Mouse (Mus musculus) heart, embryonic 14.5 days (tissue): Measurements from ENCODE around the gene Ugt1a6a. TPM values are rescaled to one million over a fixed set of nuclear protein-coding genes. Genes with fewer than 3 reads are reported as not detected.

Experiments
- ATAC-seq: fragments of 200-750 bp; cut with Nextera tagmentation; 2 replicates; pipeline ENCODE4 v1.8.0; 2017; ENCODE audit warnings: low read depth, moderate TSS enrichment; ENCODE audit not compliant: insufficient number of reproducible peaks, insufficient read depth, low FRiP score
- H3K27ac ChIP-seq, 2 experiments: fragments of 200-500 bp in 1 of 2; fragments of 300-500 bp in 1 of 2; sonication (generic) in 1 of 2; replicated peaks in 1 of 2; 2 replicates each; pipeline ENCODE4 v1.5.1; 2012 to 2014; ENCODE audit warnings: low read depth in 2 of 2, low read length in 2 of 2, control low read depth in 1 of 2, mild to moderate bottlenecking in 1 of 2, mixed read lengths in 1 of 2; ENCODE audit not compliant: control insufficient read depth in 1 of 2, insufficient read depth in 1 of 2
- H3K27me3 ChIP-seq: fragments of 300-500 bp; sonication (generic); 2 replicates; pipeline ENCODE4 v1.6.1; 2014; ENCODE audit warnings: mild to moderate bottlenecking, low read length, control low read depth; ENCODE audit not compliant: control insufficient read depth, insufficient read depth
- H3K36me3 ChIP-seq: fragments of 300-500 bp; sonication (generic); 2 replicates; pipeline ENCODE4 v1.6.1; 2014; ENCODE audit warnings: mild to moderate bottlenecking, control low read depth, low read length, mixed read lengths; ENCODE audit not compliant: control insufficient read depth, insufficient read depth
- H3K4me1 ChIP-seq, 2 experiments: fragments of 200-500 bp in 1 of 2; fragments of 300-500 bp in 1 of 2; sonication (generic) in 1 of 2; 2 replicates each; pipeline ENCODE4 v1.6.1; 2012 to 2014; ENCODE audit warnings: low read length in 2 of 2, control low read depth in 1 of 2, mixed read lengths in 1 of 2; ENCODE audit not compliant: control insufficient read depth in 2 of 2, insufficient read depth in 2 of 2
- H3K4me2 ChIP-seq: fragments of 300-500 bp; sonication (generic); 2 replicates; pipeline ENCODE4 v1.6.1; 2014; ENCODE audit warnings: mild to moderate bottlenecking, low read length
- H3K4me3 ChIP-seq, 2 experiments: fragments of 200-500 bp in 1 of 2; fragments of 300-500 bp in 1 of 2; sonication (generic) in 1 of 2; 2 replicates each; pipeline ENCODE4 v1.5.1; 2012 to 2014; ENCODE audit warnings: low read length in 2 of 2, mild to moderate bottlenecking in 2 of 2, control low read depth in 1 of 2, low read depth in 1 of 2, moderate library complexity in 1 of 2; ENCODE audit not compliant: control insufficient read depth in 1 of 2, insufficient read depth in 1 of 2
- H3K9ac ChIP-seq: fragments of 300-500 bp; sonication (generic); 2 replicates; pipeline ENCODE4 v1.6.1; 2014; ENCODE audit warnings: mild to moderate bottlenecking, low read length
- H3K9me3 ChIP-seq: fragments of 300-500 bp; sonication (generic); 2 replicates; pipeline ENCODE4 v1.6.1; 2016; ENCODE audit warnings: low read length, control low read depth; ENCODE audit not compliant: control insufficient read depth
- WGBS: fragments of 180-500 bp; shearing (Covaris S2); extraction: QIAGEN DNeasy Blood & Tissue Kit; methylation state at CpG from one replicate; pipeline ENCODE4 v1.1.7; 2014; 5-methylcytosine and 5-hydroxymethylcytosine counted together
- polyA plus RNA-seq: library from polyadenylated mRNA; unstranded; fragments of >200 nt; fragmentation: Nextera tagmentation; extraction: Ambion mirVana; gene quantifications from 2 replicates; pipeline ENCODE4 v1.2.1, GENCODE M21; 2014

The Ugt1a6a gene
- polyA plus RNA-seq, 1 experiment from 2014 or later: 0.53 TPM

- Histone ChIP-seq H3K9ac (no peak overlapping the region), H3K4me3 (no peak overlapping the region), H3K36me3 (no peaks in the 10 kb centered on the region), H3K27ac (no peak overlapping the region), H3K9me3 (peaks cover 47% of the 10 kb centered on the region), H3K27me3 (no peaks in the 10 kb centered on the region), H3K4me2 (no peak overlapping the region), H3K4me1 (no peaks in the 10 kb centered on the region)
- WGBS: 62% methylated on average over 10 of the region's 10 CpGs
- ATAC-seq: no peak
Measured at GRCm38 (mm10) chr1:88215466-88216380, 81.1 kb downstream of the Ugt1a6a start.

- WGBS: 53% methylated on average over 2 of the region's 2 CpGs
- peaks cover 44% of the 10 kb centered on the region for H3K9me3 ChIP-seq
- no peak for ATAC-seq
Measured at GRCm38 (mm10) chr1:88216551-88216950, 81.9 kb downstream of the Ugt1a6a start.

GRCm38 (mm10) chr1:88217144-88217543 is 82.5 kb downstream of the Ugt1a6a start:
- Histone ChIP-seq H3K27me3 (no peaks in the 10 kb centered on the region), H3K9me3 (peaks cover 40% of the 10 kb centered on the region), H3K4me1 (no peaks in the 10 kb centered on the region), H3K36me3 (no peaks in the 10 kb centered on the region), H3K4me3 (no peak overlapping the region), H3K27ac (no peak overlapping the region), H3K9ac (no peak overlapping the region), H3K4me2 (no peak overlapping the region)
- ATAC-seq: no peak
- 52% methylated on average over 2 of the region's 2 CpGs for WGBS

More at GRCm38 (mm10) chr1:88216551-88216950, 81.9 kb downstream of the Ugt1a6a start:
- Histone ChIP-seq H3K4me2 (no peak overlapping the region), H3K27me3 (no peaks in the 10 kb centered on the region), H3K9ac (no peak overlapping the region), H3K27ac (no peak overlapping the region), H3K36me3 (no peaks in the 10 kb centered on the region), H3K4me1 (no peaks in the 10 kb centered on the region), H3K4me3 (no peak overlapping the region)

DNA sequence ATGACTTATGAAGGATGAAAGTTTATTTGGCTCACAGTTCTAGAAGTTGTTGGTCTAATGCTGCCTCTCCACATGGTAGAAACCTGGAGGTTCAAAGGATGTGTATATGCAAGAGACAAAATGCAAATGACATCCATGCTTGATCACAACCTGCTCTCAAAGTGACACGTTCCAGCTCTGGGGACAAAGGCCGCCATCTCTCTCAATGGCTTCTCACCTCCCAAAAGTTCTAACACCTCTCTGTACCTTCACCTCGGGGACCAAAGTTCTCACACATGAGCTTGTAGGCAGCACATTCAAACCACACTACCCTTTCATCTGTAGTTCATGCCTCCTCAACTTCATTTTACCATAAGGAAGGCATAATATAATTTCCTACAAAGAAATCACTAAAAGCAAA is 83.0 kb downstream of the Ugt1a6a start:
- Histone ChIP-seq H3K4me3 (no peak overlapping the region), H3K4me1 (no peaks in the 10 kb centered on the region), H3K4me2 (no peak overlapping the region), H3K27ac (no peak overlapping the region), H3K36me3 (no peaks in the 10 kb centered on the region), H3K9ac (no peak overlapping the region), H3K27me3 (no peaks in the 10 kb centered on the region), H3K9me3 (peaks cover 37% of the 10 kb centered on the region)
- WGBS: 34% methylated on average over 3 of the region's 3 CpGs
- no peak for ATAC-seq

DNA sequence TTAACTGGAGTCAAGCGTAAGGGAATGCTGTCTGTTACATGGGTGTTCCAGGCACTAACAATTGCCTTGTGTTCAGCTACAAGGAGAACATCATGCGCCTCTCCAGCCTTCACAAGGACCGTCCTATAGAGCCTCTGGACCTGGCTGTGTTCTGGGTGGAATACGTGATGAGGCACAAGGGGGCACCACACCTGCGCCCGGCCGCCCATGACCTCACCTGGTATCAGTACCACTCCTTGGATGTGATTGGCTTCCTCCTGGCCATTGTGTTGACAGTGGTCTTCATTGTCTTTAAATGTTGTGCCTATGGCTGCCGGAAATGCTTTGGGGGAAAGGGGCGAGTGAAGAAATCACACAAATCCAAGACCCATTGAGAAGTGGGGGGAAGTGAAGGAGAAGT is 83.4 kb downstream of the Ugt1a6a start:
- H3K4me1 ChIP-seq: no peaks in the 10 kb centered on the region
- H3K36me3 ChIP-seq: no peaks in the 10 kb centered on the region
- H3K4me2 ChIP-seq: no peak overlapping the region
- no peak for ATAC-seq
- no peak overlapping the region for H3K9ac ChIP-seq
- H3K27me3 ChIP-seq: no peaks in the 10 kb centered on the region
- no peak overlapping the region for H3K27ac ChIP-seq
- no peak overlapping the region for H3K4me3 ChIP-seq
- 67% methylated on average over 9 of the region's 9 CpGs for WGBS
- H3K9me3 ChIP-seq: peaks cover 33% of the 10 kb centered on the region

- Histone ChIP-seq H3K27ac (no peak overlapping the region), H3K9ac (no peak overlapping the region), H3K9me3 (peaks cover 27% of the 10 kb centered on the region), H3K4me3 (no peak overlapping the region), H3K4me2 (no peak overlapping the region), H3K27me3 (no peaks in the 10 kb centered on the region), H3K4me1 (no peaks in the 10 kb centered on the region), H3K36me3 (no peaks in the 10 kb centered on the region)
- no peak for ATAC-seq
- WGBS: 43% methylated on average over 4 of the region's 4 CpGs
Measured at GRCm38 (mm10) chr1:88218591-88218990, 84.0 kb downstream of the Ugt1a6a start.

DNA sequence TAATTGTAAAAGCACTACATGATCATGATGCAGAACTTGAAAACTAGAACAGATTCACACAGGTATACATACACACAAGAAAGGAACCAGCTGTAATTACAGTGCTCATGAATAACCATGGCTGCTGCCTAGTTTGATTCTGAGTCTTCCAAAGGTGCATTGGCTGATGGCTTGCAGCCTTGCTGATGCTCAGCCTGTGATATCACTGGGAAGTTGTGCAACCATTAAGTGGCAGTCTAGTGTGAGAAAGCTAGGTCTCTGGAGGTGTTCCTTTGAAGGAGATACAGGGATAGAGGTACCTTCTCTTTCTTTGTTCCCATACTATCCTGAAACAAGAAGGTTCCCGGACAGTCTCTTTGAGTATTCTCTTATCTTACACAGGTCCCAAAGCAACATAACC is 84.4 kb downstream of the Ugt1a6a start:
- Histone ChIP-seq H3K4me2 (no peak overlapping the region), H3K36me3 (no peaks in the 10 kb centered on the region), H3K4me3 (no peak overlapping the region), H3K4me1 (no peaks in the 10 kb centered on the region), H3K9me3 (peaks cover 23% of the 10 kb centered on the region), H3K27ac (no peak overlapping the region), H3K9ac (no peak overlapping the region), H3K27me3 (no peaks in the 10 kb centered on the region)
- no peak for ATAC-seq
- WGBS: 22% methylated on average over 1 of the region's 1 CpGs

DNA sequence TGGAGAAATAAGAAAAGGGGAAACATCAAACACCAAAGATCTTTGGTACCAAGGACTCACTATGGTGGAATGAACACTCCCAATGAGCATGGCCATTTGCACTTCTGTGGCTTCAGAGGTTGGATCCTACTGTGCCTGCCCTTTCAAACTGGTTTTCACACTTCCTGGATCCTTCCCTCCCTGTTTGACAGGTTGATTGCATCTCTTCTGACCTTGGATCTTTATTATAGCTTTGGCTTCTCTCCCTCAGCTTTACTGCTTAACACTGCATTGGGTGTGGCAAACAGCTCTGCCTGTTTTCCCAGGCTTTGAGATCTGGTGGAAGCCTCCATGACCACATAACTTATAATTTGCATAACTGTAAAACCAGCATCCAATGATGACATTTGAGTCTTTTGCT is 85.7 kb downstream of the Ugt1a6a start:
- no peaks in the 10 kb centered on the region for H3K4me1 ChIP-seq
- H3K27me3 ChIP-seq: no peaks in the 10 kb centered on the region
- H3K4me3 ChIP-seq: no peak overlapping the region
- no peaks in the 10 kb centered on the region for H3K36me3 ChIP-seq
- H3K9ac ChIP-seq: no peak overlapping the region
- no peak for ATAC-seq
- peaks cover 14% of the 10 kb centered on the region for H3K9me3 ChIP-seq
- H3K27ac ChIP-seq: no peak overlapping the region
- no peak overlapping the region for H3K4me2 ChIP-seq
